Mouse (Mus musculus) hindbrain, embryonic 13.5 days (tissue): ENCODE data around the gene Gpha2. TPM values are rescaled to one million over a fixed set of nuclear protein-coding genes. Genes with fewer than 3 reads are reported as not detected.

Source experiments
- ATAC-seq: fragments of 200-750 bp; cut with Nextera tagmentation; 2 replicates; pipeline ENCODE4 v1.8.0; 2017; ENCODE audit warnings: moderate TSS enrichment; ENCODE audit not compliant: low FRiP score
- H3K27ac ChIP-seq: fragments of 300-500 bp; sonication (generic); 2 replicates; pipeline ENCODE4 v1.5.1; 2015; ENCODE audit warnings: inconsistent platforms, mild to moderate bottlenecking, moderate library complexity
- H3K27me3 ChIP-seq: fragments of 300-500 bp; sonication (generic); 2 replicates; pipeline ENCODE4 v1.6.1; 2015; ENCODE audit warnings: mild to moderate bottlenecking, inconsistent platforms
- H3K36me3 ChIP-seq: fragments of 300-500 bp; sonication (generic); 2 replicates; pipeline ENCODE4 v1.6.1; 2015; ENCODE audit warnings: mild to moderate bottlenecking, inconsistent platforms
- H3K4me1 ChIP-seq: fragments of 300-500 bp; sonication (generic); replicated peaks from 2 replicates; pipeline ENCODE4 v1.6.1; 2015; ENCODE audit warnings: inconsistent platforms
- H3K4me2 ChIP-seq: fragments of 300-500 bp; sonication (generic); 2 replicates; pipeline ENCODE4 v1.6.1; 2015; ENCODE audit warnings: inconsistent platforms, mild to moderate bottlenecking, moderate library complexity
- H3K4me3 ChIP-seq: fragments of 300-500 bp; sonication (generic); 2 replicates; pipeline ENCODE4 v1.5.1; 2015; ENCODE audit warnings: mild to moderate bottlenecking, inconsistent platforms
- H3K9ac ChIP-seq: fragments of 300-500 bp; sonication (generic); 2 replicates; pipeline ENCODE4 v1.6.1; 2015; ENCODE audit warnings: mild to moderate bottlenecking, inconsistent platforms
- H3K9me3 ChIP-seq: fragments of 300-500 bp; sonication (generic); 2 replicates; pipeline ENCODE4 v1.6.1; 2016; ENCODE audit warnings: inconsistent platforms
- WGBS: fragments of 180-500 bp; shearing (Covaris S2); methylation state at CpG from one replicate; pipeline ENCODE4 v1.1.7; 2015; 5-methylcytosine and 5-hydroxymethylcytosine counted together
- polyA plus RNA-seq: library from polyadenylated mRNA; unstranded; fragments of >200 nt; fragmentation: Nextera tagmentation; extraction: Ambion mirVana; gene quantifications from 2 replicates; pipeline ENCODE4 v1.2.1, GENCODE M21; 2015

Gene Gpha2
- 0.27 TPM in 1 of 2 replicates, not detected in the other for polyA plus RNA-seq

DNA sequence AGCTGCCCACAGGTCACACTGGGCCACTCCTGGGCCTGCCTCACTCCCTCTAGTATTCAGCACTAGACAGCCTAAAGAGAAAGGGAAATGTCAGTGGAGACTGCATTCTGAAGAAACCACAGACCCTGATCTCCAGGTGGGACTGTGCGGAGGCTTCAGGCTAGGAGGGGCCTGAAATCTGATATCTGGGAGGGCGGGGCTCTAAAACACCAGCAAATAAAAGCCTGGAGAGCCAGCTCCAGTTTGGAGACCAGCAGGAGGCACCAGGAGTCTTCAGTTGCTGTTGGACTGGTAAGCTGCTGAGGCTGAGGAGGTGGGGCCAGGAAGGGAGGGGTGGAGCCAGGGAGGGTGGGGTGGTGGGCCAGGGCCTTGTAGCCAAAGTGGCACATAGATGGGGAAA, at the start of gene Gpha2:
TSS of gene Gpha2 (plus strand) at position 246 of the 400 bp plus-strand sequence.
- no peak for ATAC-seq
- H3K9me3 ChIP-seq = no peaks in the 10 kb centered on the region
- H3K36me3 ChIP-seq = peaks cover 48% of the 10 kb centered on the region
- H3K27ac ChIP-seq = no peak within 1 kb of the TSS
- no peaks in the 10 kb centered on the region for H3K27me3 ChIP-seq
- no peak within 1 kb of the TSS for H3K4me2 ChIP-seq
- H3K4me3 ChIP-seq = no peak within 1 kb of the TSS
- no peaks in the 10 kb centered on the region for H3K4me1 ChIP-seq
- no peak within 1 kb of the TSS for H3K9ac ChIP-seq
- 21% methylated on average over 2 of the region's 2 CpGs for WGBS

DNA sequence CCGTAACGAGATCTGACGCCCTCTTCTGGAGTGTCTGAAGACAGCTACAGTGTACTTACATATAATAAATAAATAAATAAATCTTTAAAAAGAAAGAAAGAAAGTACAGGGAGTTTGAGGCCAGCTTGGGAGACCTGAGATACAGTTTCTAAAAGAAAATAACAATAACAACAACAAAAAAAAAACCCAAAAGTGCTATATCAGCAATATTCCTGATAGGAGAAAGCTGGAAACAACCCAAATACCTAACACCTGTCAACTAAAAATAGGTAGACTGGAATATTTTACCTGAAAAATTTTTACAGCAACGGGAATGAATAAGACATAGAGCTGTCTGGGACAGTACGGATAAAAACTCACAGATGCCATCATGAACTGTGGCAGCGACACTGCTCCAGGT, 47.4 kb upstream of the Gpha2 start:
- H3K27ac ChIP-seq = no peak overlapping the region
- no peak overlapping the region for H3K4me3 ChIP-seq
- no peaks in the 10 kb centered on the region for H3K36me3 ChIP-seq
- peaks cover 5% of the 10 kb centered on the region; the same call in 1 of the 2 replicates for H3K4me1 ChIP-seq
- no peaks in the 10 kb centered on the region for H3K27me3 ChIP-seq
- ATAC-seq = no peak
- no peak overlapping the region for H3K9ac ChIP-seq
- 96% methylated on average over 6 of the region's 6 CpGs for WGBS
- no peak overlapping the region for H3K4me2 ChIP-seq
- no peaks in the 10 kb centered on the region for H3K9me3 ChIP-seq

DNA sequence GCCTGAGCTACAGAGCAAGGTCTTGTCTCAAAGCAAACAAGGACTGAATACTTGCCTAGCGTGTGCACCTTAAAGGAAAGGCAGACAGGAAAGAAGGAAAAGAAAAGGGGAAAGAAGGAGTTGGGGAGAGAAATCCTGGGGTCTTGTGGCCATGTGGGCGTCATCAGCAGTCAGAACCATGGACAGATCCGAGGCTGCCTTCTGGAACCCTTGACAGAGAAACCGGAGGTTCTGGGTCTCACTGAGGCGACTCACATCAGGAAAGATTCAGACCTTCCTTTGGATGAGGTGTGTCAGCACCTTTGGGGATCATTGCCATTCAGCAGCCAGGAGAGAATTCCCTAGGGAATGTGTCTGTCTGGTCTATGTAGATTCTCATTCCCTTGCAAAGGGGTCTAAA, 44.6 kb upstream of the Gpha2 start:
- H3K4me1 ChIP-seq = peaks cover 5% of the 10 kb centered on the region; the same call in 1 of the 2 replicates
- no peaks in the 10 kb centered on the region for H3K27me3 ChIP-seq
- WGBS = 25% methylated on average over 5 of the region's 5 CpGs
- ATAC-seq = no peak
- no peak overlapping the region for H3K4me2 ChIP-seq
- H3K9ac ChIP-seq = no peak overlapping the region
- no peak overlapping the region for H3K27ac ChIP-seq
- no peaks in the 10 kb centered on the region for H3K9me3 ChIP-seq
- H3K36me3 ChIP-seq = no peaks in the 10 kb centered on the region
- no peak overlapping the region for H3K4me3 ChIP-seq

DNA sequence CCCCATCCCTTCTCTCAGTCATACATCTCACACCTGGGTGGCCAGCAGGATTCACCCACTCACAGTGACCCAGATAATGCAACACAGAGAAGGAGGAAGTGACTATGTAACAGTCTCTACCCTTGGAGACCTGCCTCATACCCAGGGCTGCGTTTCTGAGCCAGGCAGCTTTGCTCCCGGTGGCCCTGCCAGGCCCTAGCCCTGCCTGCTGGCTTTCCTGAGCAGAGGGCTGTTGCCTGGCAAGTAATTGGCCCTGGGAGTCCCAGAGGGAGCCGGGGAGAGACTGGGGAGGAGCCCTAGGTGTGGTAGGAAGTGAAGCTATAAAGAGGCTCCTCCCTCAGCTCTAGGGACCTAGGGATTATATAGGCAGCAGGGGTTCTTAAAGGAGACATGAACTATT, 43.6 kb upstream of the Gpha2 start:
- H3K4me1 ChIP-seq = peaks cover 5% of the 10 kb centered on the region; the same call in 1 of the 2 replicates
- ATAC-seq = no peak
- no peak overlapping the region for H3K27ac ChIP-seq
- no peaks in the 10 kb centered on the region for H3K36me3 ChIP-seq
- no peak overlapping the region for H3K9ac ChIP-seq
- no peaks in the 10 kb centered on the region for H3K27me3 ChIP-seq
- no peaks in the 10 kb centered on the region for H3K9me3 ChIP-seq
- 42% methylated on average over 3 of the region's 3 CpGs for WGBS
- no peak overlapping the region for H3K4me3 ChIP-seq
- no peak overlapping the region for H3K4me2 ChIP-seq

GRCm38 (mm10) chr19:6184131-6184530, 42.0 kb upstream of the Gpha2 start, which contains the start of gene Majin:
Majin (plus strand) TSS chr19:6184388.
- Histone ChIP-seq H3K4me1 (peaks cover 5% of the 10 kb centered on the region; the same call in 1 of the 2 replicates), H3K27me3 (no peaks in the 10 kb centered on the region), H3K4me2 (no peak within 1 kb of the TSS), H3K9me3 (no peaks in the 10 kb centered on the region), H3K36me3 (no peaks in the 10 kb centered on the region), H3K4me3 (no peak within 1 kb of the TSS), H3K9ac (no peak within 1 kb of the TSS), H3K27ac (no peak within 1 kb of the TSS)
- no peak for ATAC-seq
- WGBS = 88% methylated on average over 23 of the region's 23 CpGs

DNA sequence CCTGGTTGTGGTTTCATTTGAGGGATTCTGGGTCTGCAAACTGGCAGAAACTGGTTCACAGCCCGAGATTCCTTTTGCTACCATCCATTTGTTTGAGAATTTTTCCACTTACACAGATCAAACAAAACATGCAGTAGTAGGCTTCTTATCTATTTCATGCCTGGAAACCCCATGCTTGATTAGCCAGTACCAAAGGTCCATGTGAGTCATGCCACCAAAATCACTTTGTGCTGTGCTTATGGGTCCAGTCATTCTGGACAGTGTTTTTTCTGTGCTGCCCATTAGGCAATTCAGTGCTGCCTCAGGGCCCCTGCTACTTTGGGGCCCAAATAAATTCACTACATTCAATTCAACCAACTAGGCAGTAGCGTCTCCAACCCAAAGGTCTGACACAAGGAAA, 21.9 kb upstream of the Gpha2 start:
- H3K27ac ChIP-seq = no peak overlapping the region
- H3K36me3 ChIP-seq = no peaks in the 10 kb centered on the region
- no peaks in the 10 kb centered on the region for H3K4me1 ChIP-seq
- no peak overlapping the region for H3K4me3 ChIP-seq
- no peaks in the 10 kb centered on the region for H3K27me3 ChIP-seq
- H3K9me3 ChIP-seq = no peaks in the 10 kb centered on the region
- WGBS = 84% methylated on average over 2 of the region's 2 CpGs
- ATAC-seq = no peak
- H3K9ac ChIP-seq = no peak overlapping the region
- no peak overlapping the region for H3K4me2 ChIP-seq

- Histone ChIP-seq H3K9me3 (no peaks in the 10 kb centered on the region), H3K27me3 (no peaks in the 10 kb centered on the region), H3K4me1 (no peaks in the 10 kb centered on the region), H3K4me3 (no peak overlapping the region), H3K27ac (no peak overlapping the region), H3K9ac (no peak overlapping the region), H3K4me2 (no peak overlapping the region), H3K36me3 (no peaks in the 10 kb centered on the region)
- 81% methylated on average over 5 of the region's 5 CpGs for WGBS
- no peak for ATAC-seq
These were observed 19.5 kb upstream of the Gpha2 start for GRCm38 (mm10) chr19:6206716-6207115.

DNA sequence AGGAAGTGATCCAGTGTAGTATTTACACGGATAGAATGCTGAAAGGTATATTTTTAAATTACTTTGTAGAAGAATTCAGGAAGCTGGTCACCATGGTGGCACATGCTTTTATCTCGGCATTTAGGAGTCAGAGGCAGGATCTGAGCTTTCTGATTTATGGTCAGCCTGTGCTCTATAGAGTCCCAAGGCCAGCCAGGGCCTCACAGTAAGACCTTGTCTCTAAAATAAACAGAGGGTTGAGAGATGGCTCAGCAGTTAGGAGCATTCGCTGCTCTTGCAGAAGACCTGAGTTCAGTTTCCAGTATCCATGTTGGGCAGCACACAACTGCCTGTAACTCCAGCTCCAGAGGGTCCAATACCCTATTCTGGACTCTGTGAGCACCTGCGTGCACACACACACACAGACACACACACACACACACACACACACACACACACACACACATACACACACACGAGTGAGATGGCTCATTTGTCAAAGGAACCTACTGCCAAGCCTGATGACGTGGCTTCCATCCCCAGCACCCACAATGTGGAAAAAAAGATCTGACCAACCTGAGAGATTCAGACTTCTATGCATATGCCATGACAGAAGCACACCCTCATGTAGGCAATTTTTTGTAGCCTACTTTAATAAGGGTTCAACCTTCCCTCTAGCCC, 10.0 kb upstream of the Gpha2 start:
- no peak overlapping the region for H3K4me2 ChIP-seq
- H3K4me3 ChIP-seq = no peak overlapping the region
- no peak overlapping the region for H3K9ac ChIP-seq
- H3K27me3 ChIP-seq = no peaks in the 10 kb centered on the region
- H3K27ac ChIP-seq = no peak overlapping the region
- WGBS = 79% methylated on average over 6 of the region's 6 CpGs
- no peaks in the 10 kb centered on the region for H3K4me1 ChIP-seq
- no peaks in the 10 kb centered on the region for H3K9me3 ChIP-seq
- ATAC-seq = no peak
- H3K36me3 ChIP-seq = no peaks in the 10 kb centered on the region

- no peaks in the 10 kb centered on the region for H3K36me3 ChIP-seq
- 72% methylated on average over 6 of the region's 6 CpGs for WGBS
- H3K4me3 ChIP-seq = no peak overlapping the region
- ATAC-seq = no peak
- H3K27me3 ChIP-seq = no peaks in the 10 kb centered on the region
- no peak overlapping the region for H3K9ac ChIP-seq
- H3K9me3 ChIP-seq = no peaks in the 10 kb centered on the region
- no peak overlapping the region for H3K4me2 ChIP-seq
- no peak overlapping the region for H3K27ac ChIP-seq
- no peaks in the 10 kb centered on the region for H3K4me1 ChIP-seq
These were observed 7.6 kb upstream of the Gpha2 start for GRCm38 (mm10) chr19:6218606-6219005.

- Histone ChIP-seq H3K27ac (no peak overlapping the region), H3K36me3 (peaks cover 55% of the 10 kb centered on the region), H3K4me3 (no peak overlapping the region), H3K9me3 (no peaks in the 10 kb centered on the region), H3K27me3 (no peaks in the 10 kb centered on the region), H3K9ac (no peak overlapping the region), H3K4me1 (no peaks in the 10 kb centered on the region), H3K4me2 (no peak overlapping the region)
- 90% methylated on average over 14 of the region's 14 CpGs for WGBS
- ATAC-seq = no peak
These were observed 583 bp downstream of the Gpha2 start for GRCm38 (mm10) chr19:6226763-6227162.

DNA sequence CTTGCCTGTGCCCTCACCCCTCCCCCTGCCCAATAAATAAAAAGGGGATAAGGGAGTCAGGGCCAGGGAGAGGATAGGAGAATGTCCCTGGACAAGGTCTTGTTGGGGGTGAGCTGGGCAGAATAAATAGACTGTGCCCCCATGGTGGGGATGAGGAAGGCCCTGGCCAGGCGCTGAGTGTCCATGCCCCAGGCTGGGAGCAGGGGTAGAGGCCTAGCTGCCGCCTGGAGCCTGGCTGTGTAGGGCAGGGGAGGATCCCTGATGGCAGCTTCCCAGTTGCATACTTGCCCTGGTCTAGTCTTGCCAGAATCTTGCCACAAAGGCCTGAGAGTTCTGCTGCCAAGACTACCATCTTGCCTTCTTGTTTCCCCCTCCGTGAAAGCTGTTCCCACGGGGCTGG, 1.7 kb downstream of the Gpha2 start:
- ATAC-seq = no peak
- no peaks in the 10 kb centered on the region for H3K9me3 ChIP-seq
- no peaks in the 10 kb centered on the region for H3K4me1 ChIP-seq
- H3K27me3 ChIP-seq = no peaks in the 10 kb centered on the region
- no peak overlapping the region for H3K4me3 ChIP-seq
- peaks cover 66% of the 10 kb centered on the region for H3K36me3 ChIP-seq
- 81% methylated on average over 4 of the region's 4 CpGs for WGBS
- H3K4me2 ChIP-seq = no peak overlapping the region
- peak overlapping the region; percentile 29; the same call in 1 of the 2 replicates for H3K9ac ChIP-seq
- H3K27ac ChIP-seq = no peak overlapping the region

GRCm38 (mm10) chr19:6230411-6230810, 4.2 kb downstream of the Gpha2 start:
- no peaks in the 10 kb centered on the region for H3K9me3 ChIP-seq
- H3K4me3 ChIP-seq = no peak overlapping the region
- WGBS = 89% methylated on average over 4 of the region's 4 CpGs
- ATAC-seq = no peak
- peaks cover 22% of the 10 kb centered on the region for H3K4me1 ChIP-seq
- no peak overlapping the region for H3K9ac ChIP-seq
- no peak overlapping the region for H3K27ac ChIP-seq
- no peaks in the 10 kb centered on the region for H3K27me3 ChIP-seq
- H3K4me2 ChIP-seq = no peak overlapping the region
- H3K36me3 ChIP-seq = peaks cover 81% of the 10 kb centered on the region

- peaks cover 22% of the 10 kb centered on the region for H3K4me1 ChIP-seq
These were observed 4.9 kb downstream of the Gpha2 start for GRCm38 (mm10) chr19:6231036-6231435.

More at GRCm38 (mm10) chr19:6231036-6231435, 4.9 kb downstream of the Gpha2 start:
- H3K9ac ChIP-seq = no peak overlapping the region
- no peaks in the 10 kb centered on the region for H3K9me3 ChIP-seq
- WGBS = 88% methylated on average over 2 of the region's 2 CpGs
- no peak overlapping the region for H3K27ac ChIP-seq
- no peak for ATAC-seq
- no peak overlapping the region for H3K4me2 ChIP-seq
- H3K36me3 ChIP-seq = peaks cover 81% of the 10 kb centered on the region
- H3K4me3 ChIP-seq = no peak overlapping the region
- no peaks in the 10 kb centered on the region for H3K27me3 ChIP-seq
